Mouse (Mus musculus) CD8-positive naive resting alpha-beta T cell, adult 2 months (primary cell): ENCODE data around the gene Ddc.
A peak's percentile ranks its signal among the peaks of the same experiment; 100 is the strongest.

ENCODE experiments used
- DNase-seq, 2 experiments: peaks; one replicate each; pipeline ENCODE4 v3.0.0; 2022; ENCODE audit warnings: low read depth in 2 of 2, low spot score in 2 of 2

Ddc gene

DNA sequence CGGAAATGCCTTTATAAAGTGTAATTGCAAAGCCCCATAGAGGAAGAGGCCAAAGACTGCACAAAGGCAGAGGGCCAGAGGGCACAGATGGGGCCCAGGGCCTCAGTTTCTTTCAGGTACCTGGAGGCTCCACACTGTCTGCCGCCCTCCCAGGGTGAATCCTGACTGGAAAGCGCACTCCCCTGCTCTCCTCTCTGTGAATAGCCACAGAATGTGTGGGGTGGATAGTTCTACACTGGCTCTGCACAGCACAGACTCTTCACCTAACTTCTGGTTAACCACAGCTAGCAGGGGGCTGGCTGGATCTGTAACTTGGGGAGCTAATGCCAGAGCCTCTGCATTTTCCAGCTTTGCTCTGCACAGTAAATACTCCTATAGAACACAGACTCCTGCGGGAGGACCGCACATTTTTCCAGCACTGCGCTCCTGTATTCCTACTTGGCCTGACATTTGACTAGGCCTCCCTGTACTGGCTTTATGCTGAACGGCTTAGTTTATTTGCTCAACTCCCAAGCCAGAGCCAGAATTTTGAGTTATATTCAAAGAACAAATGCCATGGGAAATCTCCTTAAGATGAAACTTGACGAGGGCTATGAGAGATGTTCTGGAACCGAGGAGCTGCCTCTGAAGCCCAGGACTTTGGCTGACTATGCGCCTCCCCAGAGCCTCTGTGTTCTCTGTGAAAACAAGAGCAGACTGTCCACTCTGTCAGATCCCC lies 18.8 kb downstream of the Ddc start:
- DNase-seq, result peak in 1 of 2 experiments; percentile 6

GRCm38 (mm10) chr11:11878278-11878980 lies 19.5 kb downstream of the Ddc start:
- DNase-seq, result peak in 1 of 2 experiments; percentile 10

DNA sequence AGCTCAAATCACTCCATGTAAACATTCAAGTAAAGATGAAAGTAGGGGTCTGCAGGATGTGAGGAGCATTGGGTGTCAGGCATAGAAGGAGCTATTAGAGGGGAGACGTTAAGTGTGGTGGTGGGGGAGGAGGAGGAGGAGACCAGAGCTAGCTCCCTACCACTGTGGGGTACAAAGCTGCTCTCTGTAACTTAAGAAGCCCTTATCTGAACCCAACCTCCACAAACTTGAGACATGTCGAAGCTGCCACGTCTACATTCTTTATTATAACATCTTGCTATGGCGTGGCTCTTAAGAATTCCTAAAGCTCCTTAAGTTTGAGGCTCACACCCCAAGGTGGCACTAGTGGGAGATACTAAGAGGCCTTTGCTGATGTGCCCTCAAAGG lies 20.1 kb downstream of the Ddc start:
- DNase-seq, result no peak

- DNase-seq, result no peak
These were observed 21.6 kb downstream of the Ddc start for GRCm38 (mm10) chr11:11876366-11876765.

- DNase-seq, result no peak
These were observed 22.7 kb downstream of the Ddc start for GRCm38 (mm10) chr11:11875230-11875629.

DNA sequence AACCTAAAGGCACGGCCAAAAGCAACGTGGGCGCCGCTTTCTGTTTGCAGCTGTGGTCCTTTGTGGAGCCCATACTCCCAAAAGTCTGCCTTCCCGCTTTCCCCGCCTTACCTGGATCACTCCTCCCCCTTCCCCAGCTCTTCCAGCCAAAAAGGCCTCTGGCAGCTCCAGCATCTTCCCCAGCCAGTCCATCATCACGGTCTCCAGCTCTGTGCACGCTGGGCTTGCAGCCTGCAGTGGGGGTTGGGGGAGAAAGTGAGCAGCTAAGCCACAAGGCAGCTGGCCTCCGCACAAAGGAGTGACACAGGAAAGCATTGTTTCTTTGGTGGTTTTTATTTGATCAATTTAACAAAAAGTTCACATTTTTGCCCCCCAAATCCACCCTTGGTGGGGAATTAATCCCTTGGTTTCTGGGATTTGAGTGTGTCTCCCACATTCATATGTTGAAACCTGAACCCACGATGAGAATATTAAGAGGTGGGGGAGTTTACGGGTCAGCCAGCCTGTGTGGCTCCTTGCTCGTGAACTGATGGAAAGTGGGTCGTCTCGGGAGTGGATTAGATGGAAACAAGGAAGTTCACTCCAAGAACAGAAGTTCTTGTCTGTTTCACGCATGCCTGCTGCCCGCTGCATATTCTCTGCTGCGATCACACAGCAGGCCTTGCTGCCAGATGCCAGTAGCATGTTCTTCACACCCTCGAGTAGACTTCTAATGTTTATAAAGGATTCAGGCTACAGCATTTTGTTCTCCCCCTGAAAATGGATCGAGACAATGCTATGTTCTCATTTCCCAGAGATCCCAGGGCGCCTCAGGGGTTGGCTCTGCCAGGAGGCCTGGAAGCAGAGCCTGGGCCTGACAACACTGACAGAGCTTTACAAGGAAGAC lies 24.7 kb downstream of the Ddc start:
- no peak for DNase-seq

- DNase-seq, result no peak
These were observed 25.7 kb downstream of the Ddc start for GRCm38 (mm10) chr11:11872140-11872795.

- DNase-seq, result no peak
These were observed 26.6 kb downstream of the Ddc start for GRCm38 (mm10) chr11:11871197-11871813.

DNA sequence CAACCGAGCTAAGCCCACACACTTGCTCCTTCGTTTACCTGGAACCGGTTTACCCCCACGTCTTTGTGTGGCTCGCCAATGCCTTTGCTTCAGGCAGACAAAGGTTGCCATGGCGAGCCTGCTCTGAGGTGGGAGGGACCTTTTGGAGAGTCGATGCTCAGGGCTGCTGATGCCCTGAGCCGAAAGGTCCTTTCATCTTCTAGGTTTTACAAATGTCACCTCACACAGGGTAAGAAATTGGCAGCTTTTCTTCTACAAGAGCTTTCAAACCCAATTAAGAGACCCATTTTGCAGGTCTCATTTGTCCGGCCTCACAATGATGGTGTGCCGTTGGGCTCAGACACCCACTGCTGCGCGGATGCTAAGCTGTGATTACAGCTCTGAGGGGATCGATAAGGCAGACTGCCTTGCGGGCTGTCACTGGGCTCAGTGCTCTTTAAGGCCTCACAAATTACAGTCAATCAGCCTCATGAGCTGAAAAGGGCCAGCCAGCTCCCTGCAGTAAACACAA lies 29.9 kb downstream of the Ddc start:
- DNase-seq, result no peak

DNA sequence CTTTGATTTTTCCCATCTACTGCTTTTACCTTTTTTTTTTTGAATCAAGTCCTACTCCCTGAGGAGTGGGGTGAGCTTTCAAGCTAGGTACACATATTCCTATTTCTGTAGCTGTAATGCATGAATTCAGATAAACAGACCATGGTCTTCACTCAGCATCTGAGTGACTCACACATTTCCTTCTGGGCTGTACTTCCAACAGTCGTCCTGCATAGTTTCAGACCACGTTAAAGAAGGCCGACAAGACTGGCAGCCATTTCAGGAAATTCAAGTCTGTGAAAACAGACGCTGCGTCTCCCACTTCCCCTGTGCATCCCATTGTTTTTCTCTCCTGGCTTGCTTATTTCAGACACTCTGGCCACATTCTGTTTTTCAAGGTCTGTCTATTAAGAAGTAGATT lies 31.2 kb downstream of the Ddc start:
- no peak for DNase-seq

DNA sequence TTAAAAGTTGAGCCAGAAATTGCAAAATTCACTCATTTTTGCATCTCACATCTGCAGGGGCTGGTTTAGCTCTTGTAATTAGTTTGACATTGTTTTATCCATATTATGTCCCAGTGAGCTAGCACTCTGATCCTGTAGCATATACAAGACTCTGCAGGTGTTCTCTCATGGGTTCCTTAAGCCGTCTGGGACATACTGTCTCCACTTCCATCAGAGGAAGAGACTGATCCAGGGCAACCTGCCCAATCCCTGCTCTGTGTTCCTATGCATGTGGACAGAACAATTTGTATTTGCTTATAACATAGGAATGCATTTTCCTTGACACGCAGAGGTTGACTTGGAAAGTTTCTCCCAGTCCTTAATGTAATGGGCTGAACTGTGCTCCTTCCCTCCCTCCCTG lies 32.8 kb downstream of the Ddc start:
- DNase-seq, result no peak

DNA sequence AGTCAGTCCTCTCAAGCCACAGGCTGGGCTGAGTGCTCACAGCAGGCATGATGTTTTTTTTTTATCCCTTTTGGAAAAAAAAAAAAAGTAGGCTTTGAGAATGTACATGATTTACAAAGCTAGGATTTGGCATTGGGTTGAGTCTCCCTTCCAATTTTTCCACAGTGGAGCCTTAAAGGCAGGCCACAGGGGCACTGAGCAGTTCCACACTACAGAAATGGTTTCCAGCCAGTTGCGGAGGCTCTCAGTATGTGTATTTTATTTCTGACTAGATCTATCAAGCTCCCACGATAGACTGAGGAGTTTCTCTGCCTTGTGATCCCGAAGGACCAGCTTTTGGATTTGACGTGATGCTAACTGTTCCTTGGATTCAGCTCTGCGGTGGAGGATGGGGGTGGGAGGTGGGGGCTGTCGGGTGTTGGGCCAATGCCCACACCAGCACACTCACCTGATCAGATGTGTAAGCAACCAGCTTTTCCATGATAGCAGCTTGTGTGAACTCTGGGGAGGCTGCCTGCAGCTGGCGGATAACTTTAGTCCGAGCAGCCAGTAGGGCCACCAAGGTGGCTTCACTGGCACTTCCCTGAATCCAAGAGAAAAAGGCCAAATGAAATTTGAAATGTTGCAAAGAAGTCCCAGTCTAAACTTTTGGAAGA lies 33.4 kb downstream of the Ddc start:
- DNase-seq, result no peak

- DNase-seq, result no peak
These were observed 35.4 kb downstream of the Ddc start for GRCm38 (mm10) chr11:11862502-11862901.

GRCm38 (mm10) chr11:11856959-11857358 lies 41.0 kb downstream of the Ddc start:
- no peak for DNase-seq

- no peak for DNase-seq
These were observed 42.2 kb downstream of the Ddc start for GRCm38 (mm10) chr11:11855685-11856131.

GRCm38 (mm10) chr11:11855061-11855672 lies 42.8 kb downstream of the Ddc start:
- DNase-seq, result no peak

- DNase-seq, result no peak
These were observed 44.0 kb downstream of the Ddc start for GRCm38 (mm10) chr11:11853731-11854461.

DNA sequence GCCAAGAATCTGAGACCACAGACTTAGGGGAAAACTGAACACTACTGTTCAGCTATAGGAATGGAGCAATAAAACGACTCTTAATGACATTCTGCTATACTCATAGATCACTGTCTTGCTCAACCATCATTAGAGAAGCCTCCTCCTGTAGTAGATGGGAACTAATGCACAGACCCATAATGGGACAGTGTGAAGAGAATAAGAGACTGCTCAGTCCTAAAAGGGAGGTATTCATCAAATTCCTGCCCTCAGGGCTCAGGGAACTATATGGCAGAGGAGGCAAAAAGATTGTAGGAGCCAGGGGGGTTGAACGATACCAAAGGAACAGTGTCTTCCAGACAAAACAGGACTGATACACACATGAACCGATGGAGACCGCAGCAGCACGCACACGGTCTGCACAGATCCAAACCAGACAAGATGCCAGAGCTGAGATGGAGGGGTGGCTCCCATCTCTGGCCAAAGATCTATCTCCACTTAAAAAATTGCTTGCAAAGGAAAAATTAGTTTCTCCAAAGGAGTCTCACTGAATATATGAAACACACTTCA lies 45.9 kb downstream of the Ddc start:
- DNase-seq, result no peak
